Mouse (Mus musculus): ENCODE data around the gene Wrb. TPM values are rescaled to one million over a fixed set of nuclear protein-coding genes. Genes with fewer than 3 reads are reported as not detected.

Gene Wrb
- polyA plus RNA-seq (2012; fragmentation: generic; extraction: Trizol) = 10 to 100 TPM in 1 of 2 experiments, 1 to 10 TPM in 1; 5.0 to 15.0 TPM

DNA sequence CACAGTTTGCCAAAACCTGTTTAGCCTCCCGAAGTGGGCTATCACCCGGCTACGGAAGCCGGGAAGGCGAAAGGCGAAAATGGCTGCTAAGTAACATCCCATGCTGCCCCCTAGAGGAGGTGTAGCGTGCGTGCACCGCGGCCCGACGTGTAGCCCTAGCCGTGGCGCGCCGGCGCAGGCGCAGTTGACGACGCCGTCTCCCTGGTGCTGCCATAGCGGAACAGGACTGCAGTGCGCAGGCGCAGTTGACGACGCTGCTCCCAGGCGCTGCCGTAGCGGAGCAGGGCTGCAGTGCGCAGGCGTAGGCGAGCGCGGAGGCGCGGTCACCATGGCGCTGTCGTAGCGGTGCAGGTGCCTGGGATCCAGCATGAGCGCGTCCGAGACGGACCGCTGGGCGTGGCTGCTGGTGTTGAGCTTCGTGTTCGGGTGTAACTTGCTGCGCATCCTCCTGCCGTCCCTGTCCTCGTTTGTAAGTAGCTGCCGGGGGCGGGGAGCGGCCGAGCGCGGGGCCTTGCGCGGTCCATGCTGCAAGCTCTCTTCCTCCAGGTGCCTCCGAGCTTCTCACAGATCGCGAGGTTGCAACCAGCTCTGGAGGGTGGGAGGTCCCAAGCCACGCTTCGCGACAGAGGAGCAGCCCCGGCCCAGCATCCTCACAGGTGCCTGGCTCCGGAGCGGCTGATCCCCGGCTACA lies at the start of gene Wrb:
Gene Wrb, plus strand, starts transcription at position 298 of the 691 bp plus-strand sequence.

DNA sequence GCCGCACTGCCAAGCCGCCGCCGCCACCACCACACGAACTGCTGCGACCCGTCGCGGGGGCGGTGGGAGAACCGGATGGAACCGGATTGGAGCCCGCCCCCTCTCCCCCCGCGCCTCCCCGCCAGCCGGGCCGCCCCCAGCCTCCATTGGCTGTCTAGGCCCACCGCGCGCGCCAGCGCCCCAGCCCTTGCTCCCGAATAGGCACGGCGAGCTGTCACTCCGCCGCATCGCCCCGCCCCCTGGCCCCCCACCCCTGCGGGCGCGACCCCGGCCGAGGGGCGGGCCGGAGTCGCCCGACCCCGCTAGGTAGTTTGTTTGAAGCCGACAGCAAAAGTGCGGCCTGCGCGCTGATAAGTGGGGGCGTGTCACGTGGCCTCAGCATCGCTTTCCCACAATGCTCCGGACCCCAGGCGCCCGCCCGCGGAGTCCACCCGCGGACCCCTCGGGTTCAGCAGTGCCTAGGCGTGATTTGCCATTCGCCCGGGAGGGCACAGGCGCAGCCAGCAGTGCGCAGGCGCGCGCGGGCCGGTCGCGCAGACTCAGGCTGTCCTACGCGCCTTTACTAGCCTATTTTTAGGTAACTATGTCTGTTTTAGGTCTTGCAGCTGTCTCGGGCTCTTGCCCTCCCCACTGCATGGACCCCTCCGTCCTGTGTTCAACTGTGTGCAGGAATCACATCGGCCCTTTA lies 17.4 kb upstream of the Wrb start, which contains the start of gene Hmgn1:
Gene Hmgn1, minus strand, starts transcription at position 73 of the 688 bp plus-strand sequence.

DNA sequence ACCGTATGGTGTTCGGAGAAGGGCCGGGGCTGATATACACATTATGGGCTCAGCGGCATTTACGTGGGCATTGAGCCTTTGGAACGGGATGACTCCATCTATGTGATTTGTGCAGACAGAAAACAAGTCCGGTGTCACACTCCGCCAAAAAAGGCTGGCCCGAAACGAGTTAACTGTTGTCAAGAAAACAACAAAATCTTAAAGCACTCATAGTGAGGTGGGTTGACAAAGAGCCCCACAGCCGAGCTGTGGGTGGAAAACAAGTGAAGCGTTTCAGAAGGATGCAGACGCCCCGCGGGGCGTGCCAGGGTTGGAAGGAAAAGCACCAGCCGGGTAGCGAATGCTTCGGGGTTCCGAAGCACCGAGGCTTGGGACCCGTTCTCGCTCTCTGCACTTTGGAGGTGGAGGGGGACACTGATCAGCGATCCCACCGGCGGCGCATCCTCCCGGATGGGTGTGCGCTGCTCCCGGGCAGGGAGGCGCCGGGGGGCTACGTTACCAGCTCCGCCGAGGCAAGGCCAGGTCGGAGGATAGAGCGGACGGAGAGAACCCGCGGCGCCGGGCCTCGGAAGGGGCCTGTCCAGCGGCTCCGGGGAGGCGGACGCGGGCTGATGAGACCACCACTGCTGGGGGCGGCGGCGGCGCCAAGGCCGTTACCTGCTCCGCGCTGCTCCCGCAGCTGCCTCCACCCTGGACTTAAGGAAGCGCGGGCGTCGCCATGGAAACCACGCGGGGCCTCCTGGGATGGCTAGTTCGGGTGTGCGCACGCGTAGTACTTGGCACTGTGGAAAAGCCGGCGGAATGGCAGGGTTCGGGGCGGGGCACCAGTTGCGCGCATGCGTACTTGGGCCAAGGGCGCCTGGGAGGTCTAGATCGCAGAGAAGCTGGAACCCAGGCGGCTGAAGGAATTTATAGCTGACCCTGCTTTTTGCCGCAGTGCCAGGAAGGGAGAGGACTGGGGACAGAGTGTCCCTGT lies 46.6 kb downstream of the Wrb start, which contains the start of gene Lca5l:
Gene Lca5l, minus strand, starts transcription at position 741 of the 976 bp plus-strand sequence.

DNA sequence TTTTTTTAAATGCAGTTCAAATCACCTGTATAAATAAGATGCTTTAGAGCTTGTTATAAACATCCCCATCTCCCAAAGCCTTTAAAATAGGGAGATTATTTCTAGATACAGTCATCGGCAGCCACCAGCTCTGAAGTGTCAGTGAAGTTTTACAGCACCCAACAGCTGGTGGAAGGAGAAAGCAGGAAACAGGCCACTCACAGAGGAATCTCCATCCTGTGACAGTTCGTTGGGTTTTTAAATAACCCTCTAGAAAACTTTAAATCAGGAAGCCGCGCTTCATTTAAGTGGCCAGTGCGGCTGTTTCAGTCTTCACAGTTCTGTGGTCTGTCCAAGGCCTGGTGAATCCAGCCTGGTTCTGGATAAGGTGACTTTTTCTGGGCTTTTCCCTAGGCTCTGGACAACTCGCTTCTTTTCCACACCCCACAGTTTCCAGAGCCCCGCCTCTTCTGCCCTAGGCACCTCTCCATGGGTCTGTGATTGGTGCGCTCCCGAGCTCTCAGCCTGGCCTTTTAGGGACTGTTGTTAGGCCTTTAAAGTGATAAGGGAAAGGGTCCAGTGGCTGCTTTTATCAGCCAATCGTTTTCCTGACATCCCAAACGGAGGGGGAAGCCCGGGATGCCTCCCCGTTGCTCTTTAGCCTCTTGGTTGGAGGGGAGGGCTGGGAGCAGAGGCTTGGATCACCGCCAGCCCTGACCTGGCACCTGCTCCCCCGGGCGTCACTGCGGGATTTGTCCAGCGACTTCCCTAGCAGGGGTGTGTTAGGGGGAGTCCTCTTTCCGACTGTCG lies 54.9 kb downstream of the Wrb start, which contains the start of gene Sh3bgr:
Gene Sh3bgr, plus strand, starts transcription at position 538 of the 789 bp plus-strand sequence.

Other genes with a start within 250 kb of the Wrb start
- 10 to 100 TPM; 44.5 to 46.7 TPM for gene Psmg1, start 154.4 kb upstream of the Wrb start, polyA plus RNA-seq (2012; fragmentation: generic; extraction: Trizol)
- 1 to 10 TPM; 1.3 to 9.8 TPM for gene Brwd1, start 62.9 kb upstream of the Wrb start, polyA plus RNA-seq (2012; fragmentation: generic; extraction: Trizol)
- gene Hmgn1, start 17.7 kb upstream of the Wrb start, polyA plus RNA-seq (2012; fragmentation: generic; extraction: Trizol) = 100 to 1,000 TPM in 1 of 2 experiments, 10 to 100 TPM in 1; 97.9 to 264 TPM
- under 1 TPM; 0.01 to 0.35 TPM for gene Lca5l, start 46.9 kb downstream of the Wrb start, polyA plus RNA-seq (2012; fragmentation: generic; extraction: Trizol)
- gene Sh3bgr, start 55.0 kb downstream of the Wrb start, polyA plus RNA-seq (2012; fragmentation: generic; extraction: Trizol) = under 1 TPM in 1 of 2 experiments, not detected in 1; 0.15 TPM
- gene B3galt5, start 90.4 kb downstream of the Wrb start, polyA plus RNA-seq (2012; fragmentation: generic; extraction: Trizol) = not detected

Measured in C3H10T1/2 (cell line).